Mouse (Mus musculus) small intestine, adult 2 months (tissue): ENCODE measurements at regions not wholly inside any gene's neighbourhood (a gene's known extent, or its start where the extent isn't known, plus 50 kb on each side); places are given as distances from the start of the nearest gene placed in this dataset.

Source experiments
- H3K27ac ChIP-seq: fragments of 200-500 bp; 2 replicates; pipeline ENCODE4 v1.5.1; 2012; ENCODE audit warnings: low read depth, low read length, control low read depth, inconsistent platforms; ENCODE audit not compliant: insufficient read depth
- H3K27me3 ChIP-seq: fragments of 200-500 bp; 2 replicates; pipeline ENCODE4 v1.6.1; 2012; ENCODE audit warnings: mild to moderate bottlenecking, moderate library complexity, low read length, inconsistent platforms; ENCODE audit not compliant: control insufficient read depth, insufficient read depth
- H3K36me3 ChIP-seq: fragments of 200-500 bp; 2 replicates; pipeline ENCODE4 v1.6.1; 2012; ENCODE audit warnings: mild to moderate bottlenecking, low read length, control low read depth, inconsistent platforms; ENCODE audit not compliant: control insufficient read depth, insufficient read depth
- H3K4me1 ChIP-seq: fragments of 200-500 bp; 2 replicates; pipeline ENCODE4 v1.6.1; 2012; ENCODE audit warnings: low read length, inconsistent platforms, mixed read lengths; ENCODE audit not compliant: control insufficient read depth, insufficient read depth, insufficient read length
- H3K4me3 ChIP-seq: fragments of 200-500 bp; 2 replicates; pipeline ENCODE4 v1.5.1; 2012; ENCODE audit warnings: low read depth, mild to moderate bottlenecking, control low read depth, inconsistent platforms, low read length, moderate library complexity
- CTCF ChIP-seq: fragments of 200-500 bp; IDR thresholded peaks from 2 replicates; pipeline ENCODE4 v1.5.1; 2012; ENCODE audit warnings: low read depth, mild to moderate bottlenecking, control low read depth, inconsistent platforms, low read length, moderate library complexity, mixed read lengths; ENCODE audit not compliant: insufficient replicate concordance, insufficient read length; ENCODE audit errors: extremely low read depth
- POLR2A ChIP-seq: fragments of 200-500 bp; IDR thresholded peaks from 2 replicates; pipeline ENCODE4 v1.6.1; 2012; ENCODE audit warnings: low read depth, mild to moderate bottlenecking, control low read depth, inconsistent platforms, low read length, moderate library complexity
- WGBS: fragments of 180-500 bp; shearing (Covaris S2); methylation state at CpG from one replicate; pipeline ENCODE4 v1.1.7; 2018; 5-methylcytosine and 5-hydroxymethylcytosine counted together

DNA sequence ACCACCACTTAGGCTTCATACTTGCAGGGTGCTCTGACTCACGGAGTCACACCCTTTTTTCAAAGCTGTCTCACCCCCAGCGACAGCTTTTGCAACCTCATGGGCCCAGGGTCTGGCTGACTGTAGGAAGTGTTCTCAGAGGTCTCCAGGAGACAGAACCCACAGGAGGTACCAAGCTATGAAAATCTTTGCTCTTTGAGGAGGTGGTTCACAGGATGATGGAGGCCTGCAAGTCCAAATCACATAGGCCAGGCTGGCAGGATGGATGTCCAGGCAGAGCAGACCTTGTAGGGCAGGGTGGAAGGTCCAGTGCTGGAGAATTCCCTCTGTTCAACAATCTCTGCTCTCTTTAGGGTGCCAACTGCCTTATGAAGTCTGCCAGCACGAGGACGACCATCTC lies 289.2 kb downstream of the Foxo1 start:
- 71% methylated on average over 4 of the region's 4 CpGs for WGBS
- Histone ChIP-seq H3K27ac (no peak overlapping the region), H3K4me3 (no peak overlapping the region), H3K4me1 (no peaks in the 10 kb centered on the region), H3K36me3 (no peaks in the 10 kb centered on the region), H3K27me3 (no peaks in the 10 kb centered on the region)
- TF ChIP-seq POLR2A (no peak), CTCF (no peak)

DNA sequence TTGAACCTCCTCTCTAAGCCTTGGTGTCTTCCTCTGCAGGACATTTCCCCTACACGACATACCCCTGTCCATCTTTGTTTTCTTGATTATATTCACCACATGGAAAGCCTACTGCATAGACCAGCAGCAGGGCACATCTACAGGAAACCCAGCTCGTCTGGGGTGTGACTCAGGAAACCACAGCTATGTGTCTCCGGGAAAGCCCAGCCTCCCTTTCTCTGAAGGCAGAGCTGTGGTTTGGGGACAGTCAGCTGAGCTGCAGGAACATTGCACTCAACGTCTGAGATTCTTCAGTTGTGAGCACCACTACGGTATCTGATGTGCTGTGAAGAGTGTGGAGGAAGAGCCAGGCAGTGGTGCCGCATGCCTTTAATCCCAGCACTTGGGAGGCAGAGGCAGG lies 286.9 kb downstream of the Foxo1 start:
- Histone ChIP-seq H3K27me3 (no peaks in the 10 kb centered on the region), H3K36me3 (no peaks in the 10 kb centered on the region), H3K4me3 (no peak overlapping the region), H3K4me1 (no peaks in the 10 kb centered on the region), H3K27ac (no peak overlapping the region)
- TF ChIP-seq CTCF = no peak
- no peak for TF ChIP-seq POLR2A
- 69% methylated on average over 6 of the region's 6 CpGs for WGBS

DNA sequence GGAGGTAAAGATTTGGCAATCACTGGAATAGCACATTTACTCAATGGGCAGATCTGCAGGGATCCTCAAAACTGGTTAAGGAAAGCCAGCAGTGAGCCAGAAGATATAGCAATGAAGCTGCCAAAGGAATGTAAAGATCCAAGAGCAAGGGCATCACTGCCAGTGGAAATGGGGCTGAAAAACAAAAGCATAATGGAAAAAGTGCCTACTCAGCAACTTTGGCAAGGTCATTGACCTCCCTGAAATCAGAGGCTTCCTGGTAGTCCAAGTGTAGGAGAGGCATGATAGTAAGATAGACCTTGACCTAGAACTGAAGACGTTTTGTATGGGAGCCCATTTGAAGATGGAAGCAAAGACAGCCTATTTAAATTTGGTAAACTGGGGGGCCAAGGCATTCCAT lies 286.4 kb downstream of the Foxo1 start:
- Histone ChIP-seq H3K4me3 (no peak overlapping the region), H3K4me1 (no peaks in the 10 kb centered on the region), H3K36me3 (no peaks in the 10 kb centered on the region), H3K27ac (no peak overlapping the region), H3K27me3 (no peaks in the 10 kb centered on the region)
- TF ChIP-seq CTCF = no peak
- TF ChIP-seq POLR2A = no peak
- 63% methylated on average over 1 of the region's 1 CpGs for WGBS

DNA sequence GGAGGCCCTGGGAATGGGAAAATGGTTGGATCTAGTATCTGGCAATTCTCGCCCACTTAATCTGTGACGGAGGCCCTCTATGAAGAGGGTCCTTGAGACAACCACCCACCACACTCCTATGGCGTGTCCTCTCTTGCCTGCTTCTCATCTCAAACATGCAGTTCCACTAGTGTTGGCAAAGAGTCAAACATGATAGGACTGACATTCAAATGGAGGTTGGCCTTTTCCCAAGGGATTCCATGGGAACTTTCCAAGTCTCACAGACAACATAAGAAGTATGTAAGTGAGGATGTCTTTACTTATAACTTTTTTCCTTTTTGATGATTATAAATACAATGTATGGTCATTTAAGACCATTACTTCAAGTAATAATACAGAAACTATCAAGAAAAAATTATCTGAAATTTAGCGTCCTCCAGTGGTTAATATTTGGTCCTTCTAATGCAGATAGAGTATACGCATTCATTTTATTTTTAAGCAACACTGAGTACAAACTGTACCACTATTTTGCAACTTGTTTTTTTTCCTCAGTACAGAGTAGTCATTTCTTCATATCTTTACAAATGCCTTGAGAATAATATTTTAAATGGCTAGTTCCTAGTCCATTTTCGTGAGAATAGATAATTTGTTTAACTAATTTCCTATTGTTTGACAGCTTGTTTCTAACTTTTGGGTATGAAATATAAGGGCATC lies 280.2 kb downstream of the Foxo1 start:
- Histone ChIP-seq H3K36me3 (no peaks in the 10 kb centered on the region), H3K27ac (no peak overlapping the region), H3K4me3 (no peak overlapping the region), H3K4me1 (no peaks in the 10 kb centered on the region), H3K27me3 (no peaks in the 10 kb centered on the region)
- 83% methylated on average over 6 of the region's 6 CpGs for WGBS
- TF ChIP-seq POLR2A (no peak), CTCF (no peak)

DNA sequence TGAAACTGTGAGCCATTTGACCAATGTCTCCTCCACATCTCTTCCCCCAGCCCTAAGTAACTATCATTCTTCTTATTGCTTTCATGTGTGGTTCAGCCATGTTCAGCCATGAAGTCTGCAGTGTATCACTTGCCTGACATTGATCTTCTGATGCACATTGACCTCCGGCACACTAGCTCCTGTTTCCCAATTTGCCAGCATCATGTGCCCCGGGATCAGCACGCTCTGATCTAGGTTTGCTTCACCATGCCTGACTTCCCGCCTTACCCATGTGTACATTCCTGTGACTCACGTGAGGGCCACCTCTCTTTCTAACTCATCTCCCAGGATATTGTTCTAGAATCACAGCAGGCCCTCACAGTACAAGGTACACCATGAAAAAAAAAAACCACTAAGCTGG lies 277.9 kb downstream of the Foxo1 start:
- no peaks in the 10 kb centered on the region for H3K36me3 ChIP-seq
- no peak for TF ChIP-seq CTCF
- H3K27ac ChIP-seq = no peak overlapping the region
- H3K4me1 ChIP-seq = no peaks in the 10 kb centered on the region
- no peak overlapping the region for H3K4me3 ChIP-seq
- H3K27me3 ChIP-seq = no peaks in the 10 kb centered on the region
- WGBS = 89% methylated on average over 5 of the region's 5 CpGs

DNA sequence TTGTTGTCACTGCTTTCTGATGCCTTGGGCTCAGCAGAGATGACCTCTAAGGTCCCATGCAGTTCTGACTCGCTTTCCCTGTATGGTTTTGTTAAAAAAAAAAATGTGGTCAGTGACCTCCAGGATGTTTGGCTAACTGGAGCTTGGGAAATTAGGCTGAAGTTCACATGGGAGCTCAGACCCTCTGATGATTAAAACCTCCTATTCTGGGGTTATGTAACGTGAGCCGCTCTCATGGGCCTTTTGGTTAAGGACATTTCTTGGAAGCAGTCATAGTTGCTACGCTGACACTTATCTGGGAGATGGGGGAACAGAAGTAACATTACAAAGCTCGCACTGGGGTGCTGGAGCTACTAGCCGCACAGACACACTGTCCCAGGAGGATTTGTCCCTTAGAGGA lies 274.9 kb downstream of the Foxo1 start:
- TF ChIP-seq POLR2A = no peak
- no peak for TF ChIP-seq CTCF
- no peak overlapping the region for H3K27ac ChIP-seq
- H3K4me3 ChIP-seq = no peak overlapping the region
- no peaks in the 10 kb centered on the region for H3K27me3 ChIP-seq
- no peaks in the 10 kb centered on the region for H3K4me1 ChIP-seq
- no peaks in the 10 kb centered on the region for H3K36me3 ChIP-seq
- WGBS = 78% methylated on average over 6 of the region's 6 CpGs

DNA sequence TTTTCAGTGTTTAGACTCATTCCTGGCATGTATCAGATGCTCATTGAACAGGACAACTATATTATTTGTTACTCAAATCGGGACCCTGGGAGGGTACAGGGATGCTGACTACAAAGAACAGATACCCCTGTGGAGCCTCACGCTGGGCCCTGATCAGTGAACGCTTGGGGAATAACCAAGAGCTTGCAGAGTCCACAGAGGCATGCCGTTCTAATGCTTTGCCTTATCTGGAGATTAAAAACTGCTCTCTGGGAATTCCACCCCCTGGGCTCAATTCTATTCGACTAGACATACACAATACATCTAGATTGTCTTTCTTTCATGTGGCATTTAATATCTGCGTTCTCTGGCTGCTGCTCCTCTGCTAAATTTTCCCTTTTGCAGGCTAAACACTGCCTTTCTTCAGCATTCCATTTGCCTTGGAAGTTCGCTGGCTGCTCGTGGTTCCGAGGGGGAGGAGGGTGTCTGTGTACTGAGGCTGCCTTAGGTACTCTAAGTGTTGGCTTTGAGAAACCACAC lies 272.8 kb downstream of the Foxo1 start:
- no peak overlapping the region for H3K27ac ChIP-seq
- 65% methylated on average over 9 of the region's 9 CpGs for WGBS
- H3K36me3 ChIP-seq = no peaks in the 10 kb centered on the region
- peaks cover under 1% of the 10 kb centered on the region; the same call in 1 of the 2 replicates for H3K4me1 ChIP-seq
- H3K27me3 ChIP-seq = no peaks in the 10 kb centered on the region
- H3K4me3 ChIP-seq = no peak overlapping the region
- TF ChIP-seq POLR2A (no peak), CTCF (no peak)

DNA sequence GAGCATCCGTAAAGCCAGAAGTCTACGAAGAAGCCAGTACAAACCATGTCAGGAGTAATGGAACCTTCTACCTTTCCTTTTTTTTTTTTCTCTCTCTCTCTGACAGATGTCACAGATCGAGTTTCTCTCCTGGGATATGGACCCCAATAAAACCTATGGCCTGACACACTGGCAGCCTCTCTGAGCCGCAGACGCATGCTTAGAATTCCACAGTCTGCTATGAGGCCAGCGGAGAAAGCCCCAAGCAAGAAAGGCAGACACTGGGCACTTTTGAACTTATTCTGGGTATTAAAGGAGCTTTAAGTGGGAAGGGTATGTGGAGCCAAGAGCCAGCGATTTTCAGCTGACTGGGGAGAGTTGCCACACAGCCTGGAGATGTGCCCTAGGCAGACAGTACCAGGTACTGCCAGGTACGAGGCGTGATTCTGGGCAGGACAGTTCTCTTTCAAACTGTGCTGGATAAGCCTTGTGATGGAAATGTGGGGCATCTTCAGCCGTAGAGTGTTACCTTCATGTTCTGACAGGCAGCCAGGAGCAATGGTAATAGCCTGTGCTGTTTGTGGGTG lies 271.8 kb downstream of the Foxo1 start:
- Histone ChIP-seq H3K27me3 (no peaks in the 10 kb centered on the region), H3K27ac (no peak overlapping the region), H3K4me3 (no peak overlapping the region), H3K4me1 (peaks cover 2% of the 10 kb centered on the region; the same call in 1 of the 2 replicates), H3K36me3 (no peaks in the 10 kb centered on the region)
- TF ChIP-seq POLR2A = no peak
- no peak for TF ChIP-seq CTCF
- WGBS = 81% methylated on average over 10 of the region's 10 CpGs
